Mouse (Mus musculus) bone marrow macrophage, adult 2 months (primary cell): ENCODE results near the gene Syt3.

Experiments
- CTCF ChIP-seq: IDR thresholded peaks from 2 replicates; pipeline ENCODE4 v1.5.1; 2012; ENCODE audit warnings: low read depth, mild to moderate bottlenecking, low read length, moderate library complexity
- POLR2A ChIP-seq: IDR thresholded peaks from 2 replicates; pipeline ENCODE4 v1.6.1; 2012; ENCODE audit warnings: mild to moderate bottlenecking, low read depth, low read length, borderline replicate concordance

DNA sequence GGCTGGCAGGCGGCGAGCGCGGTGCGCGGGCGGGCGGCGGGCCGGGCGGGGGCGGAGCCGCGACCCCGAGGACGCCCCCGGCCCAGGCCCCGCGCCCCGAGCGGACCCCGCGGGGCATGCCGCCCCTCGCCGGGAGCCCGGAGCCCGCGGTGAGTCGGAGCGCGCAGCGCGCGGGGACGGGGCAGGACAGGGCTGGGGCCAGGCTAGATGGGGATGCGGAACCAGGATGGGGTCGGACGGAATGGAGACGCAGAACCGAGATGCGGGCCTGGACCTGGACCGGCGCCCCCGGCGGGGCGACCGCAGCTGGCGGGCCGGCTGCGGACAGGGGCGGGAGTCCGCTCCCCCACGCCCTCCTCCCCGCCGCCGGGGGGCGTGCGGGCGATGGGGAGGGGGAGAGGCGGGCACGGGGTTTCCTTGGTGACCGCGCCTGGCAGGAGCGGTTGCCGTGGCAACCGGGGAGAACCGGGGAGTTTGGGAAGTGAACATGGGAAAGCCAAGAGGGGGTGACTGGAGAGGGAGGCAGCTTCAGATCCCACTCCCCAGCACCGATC is 45.1 kb downstream of the Syt3 start, which contains the start of gene Lrrc4b:
- TF ChIP-seq CTCF (no peak), POLR2A (no peak)
